Mouse (Mus musculus) stomach, postnatal 0 days (tissue): ENCODE results near the gene Catsperg1. TPM values are rescaled to one million over a fixed set of nuclear protein-coding genes. Genes with fewer than 3 reads are reported as not detected.

ENCODE experiments used
- ATAC-seq: fragments of 200-750 bp; cut with Nextera tagmentation; 2 replicates; pipeline ENCODE4 v1.8.0; 2017; ENCODE audit not compliant: low FRiP score, low TSS enrichment
- DNase-seq: peaks from one replicate; pipeline ENCODE4 v3.0.0-alpha.2; 2016; ENCODE audit warnings: low spot score
- H3K27ac ChIP-seq: fragments of 300-500 bp; sonication (generic); replicated peaks from 2 replicates; pipeline ENCODE4 v1.5.1; 2014; ENCODE audit warnings: mild to moderate bottlenecking, control low read depth
- H3K27me3 ChIP-seq: fragments of 300-500 bp; sonication (generic); 2 replicates; pipeline ENCODE4 v1.6.1; 2014; ENCODE audit warnings: low read length; ENCODE audit not compliant: control insufficient read depth, insufficient read depth
- H3K36me3 ChIP-seq: fragments of 300-500 bp; sonication (generic); 2 replicates; pipeline ENCODE4 v1.6.1; 2014; ENCODE audit warnings: low read length, mixed read lengths; ENCODE audit not compliant: control insufficient read depth, insufficient read depth
- H3K4me1 ChIP-seq: fragments of 300-500 bp; sonication (generic); replicated peaks from 2 replicates; pipeline ENCODE4 v1.6.1; 2014; ENCODE audit warnings: antibody characterized with exemption; ENCODE audit not compliant: control insufficient read depth, insufficient read depth
- H3K4me2 ChIP-seq: fragments of 300-500 bp; sonication (generic); replicated peaks from 2 replicates; pipeline ENCODE4 v1.6.1; 2014; ENCODE audit warnings: low read depth, mild to moderate bottlenecking, control low read depth, moderate library complexity
- H3K4me3 ChIP-seq: fragments of 300-500 bp; sonication (generic); 2 replicates; pipeline ENCODE4 v1.5.1; 2014; ENCODE audit warnings: low read depth, low read length, control low read depth
- H3K9ac ChIP-seq: fragments of 300-500 bp; sonication (generic); 2 replicates; pipeline ENCODE4 v1.6.1; 2014; ENCODE audit warnings: mild to moderate bottlenecking, low read length, control low read depth, mixed read lengths
- H3K9me3 ChIP-seq: fragments of 300-500 bp; sonication (generic); 2 replicates; pipeline ENCODE4 v1.6.1; 2016; ENCODE audit warnings: low read length; ENCODE audit not compliant: control insufficient read depth
- CTCF ChIP-seq: IDR thresholded peaks from 2 replicates; pipeline ENCODE4 v1.5.1; 2016; ENCODE audit warnings: antibody characterized with exemption, low read depth, mild to moderate bottlenecking, moderate library complexity
- EP300 ChIP-seq: optimal IDR thresholded peaks from 2 replicates; pipeline ENCODE3; 2016; ENCODE audit warnings: antibody characterized with exemption
- WGBS: fragments of 180-500 bp; shearing (Covaris S2); extraction: QIAGEN DNeasy Blood & Tissue Kit; methylation state at CpG from one replicate; pipeline ENCODE4 v1.1.7; 2014; 5-methylcytosine and 5-hydroxymethylcytosine counted together
- polyA plus RNA-seq: library from polyadenylated mRNA; unstranded; fragments of >200 nt; fragmentation: Nextera tagmentation; extraction: Ambion mirVana; gene quantifications from 2 replicates; pipeline ENCODE4 v1.2.1, GENCODE M21; 2015

The Catsperg1 gene
- polyA plus RNA-seq, 1 experiment from 2014 or later, result 0.29 TPM

DNA sequence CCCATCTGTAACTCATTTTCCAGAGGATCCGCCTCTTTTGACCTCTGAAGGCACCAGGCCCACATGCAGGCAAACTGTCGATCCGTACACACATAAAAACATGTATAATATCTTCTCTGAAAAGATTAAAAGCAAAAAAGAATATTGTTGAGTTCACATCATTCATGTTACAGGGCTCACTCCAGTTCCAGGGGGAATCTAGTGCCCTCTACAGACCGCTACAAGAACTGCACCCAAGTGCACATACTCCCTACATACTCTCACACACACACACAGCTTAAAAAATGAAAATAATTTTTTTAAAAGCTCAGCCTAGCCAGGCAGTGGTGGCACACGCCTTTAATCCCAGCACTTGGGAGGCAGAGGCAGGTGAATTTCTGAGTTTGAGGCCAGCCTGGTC, 20.8 kb upstream of the Catsperg1 start:
- H3K4me3 ChIP-seq, result no peak overlapping the region
- H3K4me2 ChIP-seq, result no peak overlapping the region
- no peak for TF ChIP-seq EP300
- peak; percentile 58 for TF ChIP-seq CTCF
- peaks cover 2% of the 10 kb centered on the region; the same call in 1 of the 2 replicates for H3K4me1 ChIP-seq
- no peaks in the 10 kb centered on the region for H3K9me3 ChIP-seq
- no peak overlapping the region for H3K9ac ChIP-seq
- no peak for DNase-seq
- no peaks in the 10 kb centered on the region for H3K27me3 ChIP-seq
- no peaks in the 10 kb centered on the region for H3K36me3 ChIP-seq
- no peak overlapping the region for H3K27ac ChIP-seq
- 88% methylated on average over 5 of the region's 5 CpGs for WGBS
- ATAC-seq, result no peak

DNA sequence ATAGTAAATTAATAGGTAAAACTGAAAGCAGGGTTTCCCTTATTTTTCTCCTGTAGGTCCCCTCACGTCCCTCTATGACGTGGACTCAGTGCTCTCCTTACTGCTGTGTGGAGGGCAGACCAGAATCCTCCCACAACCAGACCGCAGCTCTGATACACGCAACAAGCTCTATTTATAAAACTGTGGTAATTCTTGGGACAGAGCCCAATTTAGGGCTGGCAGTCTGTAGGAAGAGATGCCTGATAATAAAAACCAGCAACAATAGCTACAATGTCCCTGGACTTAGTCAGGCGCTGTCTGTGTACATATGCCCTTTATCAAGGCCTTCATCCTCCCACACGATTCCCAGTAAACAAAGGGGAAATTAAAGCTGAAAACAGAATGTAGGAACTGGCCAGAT, 19.9 kb upstream of the Catsperg1 start:
- no peak overlapping the region for H3K4me3 ChIP-seq
- H3K4me1 ChIP-seq, result peaks cover 2% of the 10 kb centered on the region; the same call in 1 of the 2 replicates
- H3K4me2 ChIP-seq, result no peak overlapping the region
- 38% methylated on average over 6 of the region's 6 CpGs for WGBS
- H3K9me3 ChIP-seq, result no peaks in the 10 kb centered on the region
- DNase-seq (no peak), ATAC-seq (no peak)
- no peaks in the 10 kb centered on the region for H3K36me3 ChIP-seq
- no peak overlapping the region for H3K9ac ChIP-seq
- TF ChIP-seq CTCF (no peak), EP300 (no peak)
- H3K27me3 ChIP-seq, result no peaks in the 10 kb centered on the region
- no peak overlapping the region for H3K27ac ChIP-seq

- under 1% methylated on average over 53 of the region's 62 CpGs for whole genome bisulfite sequencing
- H3K27ac ChIP-seq, result peak within 1 kb of the TSS; percentile 81
- no peaks in the 10 kb centered on the region for H3K9me3 ChIP-seq
- DNase-seq (peak; percentile 72), ATAC-seq (peak; percentile 55)
- no peaks in the 10 kb centered on the region for H3K27me3 ChIP-seq
- no peaks in the 10 kb centered on the region for H3K36me3 ChIP-seq
- peak within 1 kb of the TSS; percentile 97 for H3K4me2 ChIP-seq
- H3K4me1 ChIP-seq, result 0 out of 2 replicates have a peak, but pooled peaks cover 2% of the 10 kb centered on the region
- peak within 1 kb of the TSS; percentile 85 for H3K9ac ChIP-seq
- no peak for TF ChIP-seq EP300
- TF ChIP-seq CTCF, result no peak
- peak within 1 kb of the TSS; percentile 63 for H3K4me3 ChIP-seq
Measured at GRCm38 (mm10) chr7:29232247-29233013, 18.6 kb upstream of the Catsperg1 start, which contains the start of gene Kcnk6. Gene Kcnk6 (minus strand): TSS chr7:29232515.

GRCm38 (mm10) chr7:29231517-29231916, 17.7 kb upstream of the Catsperg1 start:
- Histone ChIP-seq H3K9ac (peak overlapping the region; percentile 85), H3K4me3 (peak overlapping the region; percentile 63), H3K27ac (peak overlapping the region; percentile 81; the same call in 1 of the 2 replicates), H3K4me1 (0 out of 2 replicates have a peak, but pooled peaks cover 2% of the 10 kb centered on the region), H3K4me2 (peak overlapping the region; percentile 97), H3K9me3 (no peaks in the 10 kb centered on the region), H3K27me3 (no peaks in the 10 kb centered on the region), H3K36me3 (no peaks in the 10 kb centered on the region)
- TF ChIP-seq CTCF (no peak), EP300 (no peak)
- ATAC-seq (no peak), DNase-seq (no peak)
- WGBS, result 56% methylated on average over 3 of the region's 3 CpGs

DNA sequence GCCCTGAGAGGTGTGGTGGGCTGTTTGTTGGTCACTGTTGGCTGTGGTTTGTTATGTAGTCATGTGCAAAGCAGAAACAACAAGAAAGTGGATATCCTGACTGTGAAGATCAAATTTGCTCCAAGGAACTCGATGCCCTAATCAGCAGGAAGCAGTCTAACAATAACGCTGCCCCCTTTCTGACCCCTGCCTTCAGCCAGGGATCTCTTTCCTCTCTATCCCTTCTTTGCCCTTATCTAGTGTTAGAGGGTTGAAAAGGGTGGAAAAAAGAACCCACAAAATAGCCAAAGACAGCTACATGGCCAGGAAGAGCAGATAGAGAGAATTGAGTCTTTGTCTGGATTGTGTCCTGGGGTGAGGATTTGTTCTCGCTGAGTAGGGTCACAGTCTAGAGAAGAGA, 16.7 kb upstream of the Catsperg1 start:
- no peak overlapping the region for H3K4me2 ChIP-seq
- H3K27me3 ChIP-seq, result no peaks in the 10 kb centered on the region
- 44% methylated on average over 3 of the region's 3 CpGs for WGBS
- H3K9me3 ChIP-seq, result no peaks in the 10 kb centered on the region
- no peak overlapping the region for H3K4me3 ChIP-seq
- TF ChIP-seq CTCF (no peak), EP300 (no peak)
- H3K36me3 ChIP-seq, result no peaks in the 10 kb centered on the region; the same call in 1 of the 2 replicates
- H3K9ac ChIP-seq, result no peak overlapping the region
- 0 out of 2 replicates have a peak, but pooled peaks cover 2% of the 10 kb centered on the region for H3K4me1 ChIP-seq
- DNase-seq (no peak), ATAC-seq (no peak)
- H3K27ac ChIP-seq, result no peak overlapping the region

- no peaks in the 10 kb centered on the region for H3K27me3 ChIP-seq
- no peaks in the 10 kb centered on the region; the same call in 1 of the 2 replicates for H3K36me3 ChIP-seq
- ATAC-seq, result no peak
- H3K4me1 ChIP-seq, result 0 out of 2 replicates have a peak, but pooled peaks cover 2% of the 10 kb centered on the region
- H3K4me2 ChIP-seq, result no peak overlapping the region
- 0 out of 2 replicates have a peak overlapping the region, but pooled peaks have one; percentile 13 for H3K27ac ChIP-seq
- H3K4me3 ChIP-seq, result no peak overlapping the region
- H3K9ac ChIP-seq, result no peak overlapping the region
- no peak for TF ChIP-seq CTCF
- no peak for TF ChIP-seq EP300
- 70% methylated on average over 4 of the region's 4 CpGs for WGBS
- H3K9me3 ChIP-seq, result no peaks in the 10 kb centered on the region
- DNase-seq, result no peak
Measured at GRCm38 (mm10) chr7:29228202-29228601, 14.4 kb upstream of the Catsperg1 start.
